Mouse (Mus musculus) kidney, embryonic 14.5 days (tissue): ENCODE results near the gene Ptgs1. TPM values are rescaled to one million over a fixed set of nuclear protein-coding genes. Genes with fewer than 3 reads are reported as not detected.

Experiments
- ATAC-seq: fragments of 200-750 bp; cut with Nextera tagmentation; 2 replicates; pipeline ENCODE4 v1.8.0; 2017; ENCODE audit warnings: moderate number of reproducible peaks, mild to moderate bottlenecking, moderate TSS enrichment, moderate library complexity; ENCODE audit not compliant: low FRiP score, low TSS enrichment
- H3K27ac ChIP-seq: fragments of 300-500 bp; sonication (generic); 2 replicates; pipeline ENCODE4 v1.5.1; 2014; ENCODE audit warnings: low read depth, mild to moderate bottlenecking, low read length, moderate library complexity, mixed read lengths
- H3K27me3 ChIP-seq: fragments of 300-500 bp; sonication (generic); 2 replicates; pipeline ENCODE4 v1.6.1; 2014; ENCODE audit warnings: mild to moderate bottlenecking, low read length; ENCODE audit not compliant: control insufficient read depth, insufficient read depth
- H3K36me3 ChIP-seq: fragments of 300-500 bp; sonication (generic); 2 replicates; pipeline ENCODE4 v1.6.1; 2014; ENCODE audit warnings: low read length, mixed read lengths; ENCODE audit not compliant: control insufficient read depth, insufficient read depth
- H3K4me1 ChIP-seq: fragments of 300-500 bp; sonication (generic); 2 replicates; pipeline ENCODE4 v1.6.1; 2014; ENCODE audit warnings: low read length, mixed read lengths; ENCODE audit not compliant: control insufficient read depth, insufficient read depth
- H3K4me2 ChIP-seq: fragments of 300-500 bp; sonication (generic); replicated peaks from 2 replicates; pipeline ENCODE4 v1.6.1; 2014; ENCODE audit warnings: low read depth, mild to moderate bottlenecking, low read length
- H3K4me3 ChIP-seq: fragments of 300-500 bp; sonication (generic); 2 replicates; pipeline ENCODE4 v1.5.1; 2014; ENCODE audit warnings: mild to moderate bottlenecking, low read length
- H3K9ac ChIP-seq: fragments of 300-500 bp; sonication (generic); 2 replicates; pipeline ENCODE4 v1.6.1; 2014; ENCODE audit warnings: low read depth, mild to moderate bottlenecking, low read length, moderate library complexity
- H3K9me3 ChIP-seq: fragments of 300-500 bp; sonication (generic); 2 replicates; pipeline ENCODE4 v1.6.1; 2016; ENCODE audit warnings: low read length; ENCODE audit not compliant: control insufficient read depth
- WGBS: fragments of 180-500 bp; shearing (Covaris S2); extraction: QIAGEN DNeasy Blood & Tissue Kit; methylation state at CpG from one replicate; pipeline ENCODE4 v1.1.7; 2014; 5-methylcytosine and 5-hydroxymethylcytosine counted together
- polyA plus RNA-seq: library from polyadenylated mRNA; unstranded; fragments of >200 nt; fragmentation: Nextera tagmentation; extraction: Ambion mirVana; gene quantifications from 2 replicates; pipeline ENCODE4 v1.2.1, GENCODE M21; 2014

Ptgs1 gene
- polyA plus RNA-seq, 1 experiment from 2014 or later: 24.6 TPM

- Histone ChIP-seq H3K27me3 (peaks cover 32% of the 10 kb centered on the region), H3K27ac (no peak overlapping the region), H3K4me2 (peak overlapping the region; percentile 26; the same call in 1 of the 2 replicates), H3K9me3 (no peaks in the 10 kb centered on the region), H3K4me1 (no peaks in the 10 kb centered on the region), H3K9ac (no peak overlapping the region), H3K36me3 (no peaks in the 10 kb centered on the region), H3K4me3 (no peak overlapping the region)
- peak; percentile 73 for ATAC-seq
- WGBS: 20% methylated on average over 20 of the region's 20 CpGs
Observed at GRCm38 (mm10) chr2:36197919-36198881, 32.0 kb upstream of the Ptgs1 start.

- H3K4me2 ChIP-seq: peak overlapping the region; percentile 26; the same call in 1 of the 2 replicates
- no peak overlapping the region for H3K4me3 ChIP-seq
- no peaks in the 10 kb centered on the region for H3K36me3 ChIP-seq
- no peak overlapping the region for H3K27ac ChIP-seq
- no peak overlapping the region for H3K9ac ChIP-seq
- no peaks in the 10 kb centered on the region for H3K9me3 ChIP-seq
- peaks cover 37% of the 10 kb centered on the region for H3K27me3 ChIP-seq
- H3K4me1 ChIP-seq: 0 out of 2 replicates have a peak, but pooled peaks cover 3% of the 10 kb centered on the region
- ATAC-seq: no peak
- 12% methylated on average over 3 of the region's 3 CpGs for WGBS
Observed at GRCm38 (mm10) chr2:36198882-36199262, 31.4 kb upstream of the Ptgs1 start.

- 82% methylated on average over 2 of the region's 2 CpGs for WGBS
- Histone ChIP-seq H3K4me3 (no peak overlapping the region), H3K4me2 (no peak overlapping the region), H3K4me1 (0 out of 2 replicates have a peak, but pooled peaks cover 3% of the 10 kb centered on the region), H3K27me3 (peaks cover 45% of the 10 kb centered on the region), H3K9me3 (no peaks in the 10 kb centered on the region), H3K36me3 (no peaks in the 10 kb centered on the region), H3K9ac (no peak overlapping the region), H3K27ac (no peak overlapping the region)
- ATAC-seq: no peak
Observed at GRCm38 (mm10) chr2:36200813-36201212, 29.4 kb upstream of the Ptgs1 start.

GRCm38 (mm10) chr2:36201756-36202610 lies 28.2 kb upstream of the Ptgs1 start:
- H3K27me3 ChIP-seq: peaks cover 45% of the 10 kb centered on the region
- no peaks in the 10 kb centered on the region for H3K9me3 ChIP-seq
- H3K4me1 ChIP-seq: 0 out of 2 replicates have a peak, but pooled peaks cover 3% of the 10 kb centered on the region
- no peak overlapping the region for H3K27ac ChIP-seq
- H3K36me3 ChIP-seq: no peaks in the 10 kb centered on the region
- 24% methylated on average over 18 of the region's 18 CpGs for WGBS
- no peak for ATAC-seq
- 0 out of 2 replicates have a peak overlapping the region, but pooled peaks have one; percentile 10 for H3K4me2 ChIP-seq
- no peak overlapping the region for H3K4me3 ChIP-seq
- no peak overlapping the region for H3K9ac ChIP-seq

- 9% methylated on average over 5 of the region's 5 CpGs for WGBS
- no peak for ATAC-seq
- H3K4me1 ChIP-seq: 0 out of 2 replicates have a peak, but pooled peaks cover 3% of the 10 kb centered on the region
- no peaks in the 10 kb centered on the region for H3K36me3 ChIP-seq
- peak overlapping the region; percentile 43; the same call in 1 of the 2 replicates for H3K4me3 ChIP-seq
- peak overlapping the region; percentile 81 for H3K4me2 ChIP-seq
- H3K9ac ChIP-seq: no peak overlapping the region
- H3K9me3 ChIP-seq: no peaks in the 10 kb centered on the region
- H3K27ac ChIP-seq: no peak overlapping the region
- peaks cover 45% of the 10 kb centered on the region for H3K27me3 ChIP-seq
Observed at GRCm38 (mm10) chr2:36202611-36202880, 27.7 kb upstream of the Ptgs1 start.

- peak overlapping the region; percentile 43 for H3K4me3 ChIP-seq
- ATAC-seq: peak; percentile 65
- H3K27me3 ChIP-seq: peaks cover 45% of the 10 kb centered on the region
- 0 out of 2 replicates have a peak, but pooled peaks cover 3% of the 10 kb centered on the region for H3K4me1 ChIP-seq
- H3K4me2 ChIP-seq: peak overlapping the region; percentile 81
- H3K27ac ChIP-seq: no peak overlapping the region
- H3K9me3 ChIP-seq: no peaks in the 10 kb centered on the region
- H3K36me3 ChIP-seq: no peaks in the 10 kb centered on the region
- H3K9ac ChIP-seq: peak overlapping the region; percentile 48
- under 1% methylated on average over 39 of the region's 39 CpGs for WGBS
Observed at GRCm38 (mm10) chr2:36203011-36203825, 27.0 kb upstream of the Ptgs1 start.

GRCm38 (mm10) chr2:36204595-36204994 lies 25.6 kb upstream of the Ptgs1 start:
- peaks cover 45% of the 10 kb centered on the region for H3K27me3 ChIP-seq
- ATAC-seq: no peak
- H3K4me3 ChIP-seq: no peak overlapping the region
- H3K4me1 ChIP-seq: 0 out of 2 replicates have a peak, but pooled peaks cover 3% of the 10 kb centered on the region
- H3K36me3 ChIP-seq: no peaks in the 10 kb centered on the region
- WGBS: 60% methylated on average over 4 of the region's 4 CpGs
- no peak overlapping the region for H3K27ac ChIP-seq
- H3K9me3 ChIP-seq: no peaks in the 10 kb centered on the region
- no peak overlapping the region for H3K9ac ChIP-seq
- no peak overlapping the region for H3K4me2 ChIP-seq

GRCm38 (mm10) chr2:36207071-36207470 lies 23.2 kb upstream of the Ptgs1 start:
- Histone ChIP-seq H3K36me3 (no peaks in the 10 kb centered on the region), H3K27me3 (peaks cover 37% of the 10 kb centered on the region), H3K4me3 (no peak overlapping the region), H3K27ac (no peak overlapping the region), H3K4me1 (0 out of 2 replicates have a peak, but pooled peaks cover 3% of the 10 kb centered on the region), H3K9ac (no peak overlapping the region; the same call in 1 of the 2 replicates), H3K4me2 (no peak overlapping the region), H3K9me3 (no peaks in the 10 kb centered on the region)
- no peak for ATAC-seq
- WGBS: 55% methylated on average over 11 of the region's 11 CpGs
